ENCODE assay signal across 8 mouse cellular contexts in the genomic region with DNA sequence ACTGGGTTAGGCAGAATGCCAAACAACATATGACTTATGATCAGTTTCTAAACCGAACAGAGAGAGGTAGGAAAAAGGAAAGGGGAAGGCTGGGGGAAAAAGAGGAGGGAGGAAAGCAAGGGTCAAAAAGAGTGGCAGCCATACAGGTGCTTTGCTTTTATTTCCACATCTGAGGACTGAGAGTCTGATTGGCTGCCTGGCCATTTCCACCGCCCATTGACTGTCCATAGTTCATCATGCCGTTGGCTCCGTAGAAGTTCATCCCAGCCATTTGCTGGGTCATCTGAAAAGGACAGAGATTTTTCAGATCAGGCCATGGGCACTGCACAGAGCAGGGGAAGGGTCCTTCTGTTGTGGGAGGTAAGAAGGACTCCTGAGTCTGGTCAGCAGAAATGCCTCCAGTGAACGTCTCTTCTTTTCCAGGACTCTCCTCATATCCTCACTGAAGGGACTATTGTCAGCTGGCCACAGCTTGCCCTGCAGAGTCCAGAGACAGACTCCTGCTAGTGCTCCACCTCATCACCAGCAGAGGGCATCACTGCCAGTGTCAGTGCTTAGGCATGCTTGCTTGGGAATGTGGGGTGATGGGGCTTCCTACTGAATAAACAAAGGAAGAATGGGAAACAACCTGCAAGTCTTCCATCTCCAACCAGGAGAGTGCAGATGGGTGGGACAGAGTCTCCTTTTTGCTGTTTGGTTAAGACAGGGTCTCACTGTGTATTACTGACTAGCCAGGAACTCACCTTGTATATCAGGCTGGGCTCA. TPM values are rescaled to one million over a fixed set of nuclear protein-coding genes. Genes with fewer than 3 reads are reported as not detected.
DNase-seq lines count a peak whose midpoint lies in the region; ATAC-seq and TF ChIP-seq lines count a peak whose summit lies in the region.

No protein-coding gene starts in this region.

- no peak overlapping the region for H3K4me3 ChIP-seq in heart, postnatal 0 days (ENCODE audit: low read depth, low read length)
- H3K4me3 ChIP-seq in C2C12 (ENCODE audit: insufficient read depth, poor library complexity, severe bottlenecking): no peak overlapping the region
- H3K4me3 ChIP-seq in limb, embryonic 14.5 days (replicated peaks; ENCODE audit: low read length): no peak overlapping the region

- H3K4me2 ChIP-seq in heart, postnatal 0 days (ENCODE audit: low read depth, low read length): no peak overlapping the region
- H3K4me2 ChIP-seq in limb, embryonic 14.5 days (replicated peaks; ENCODE audit: low read depth, low read length, severe bottlenecking): no peak overlapping the region

- no peak for TF ChIP-seq POLR2A in limb, embryonic 14.5 days (IDR thresholded peaks at IDR 0.05; ENCODE audit: borderline replicate concordance, extremely low read depth, insufficient read depth, insufficient read length)

- H3K27ac ChIP-seq in heart, postnatal 0 days (ENCODE audit: low read depth): no peak overlapping the region
- no peak overlapping the region for H3K27ac ChIP-seq in limb, embryonic 14.5 days (replicated peaks; ENCODE audit: low read depth, low read length)

- H3K27me3 ChIP-seq in heart, postnatal 0 days (ENCODE audit: control insufficient read depth, insufficient read depth, low read length): no peaks in the 10 kb centered on the region
- H3K27me3 ChIP-seq in C2C12 (ENCODE audit: control insufficient read depth, insufficient read depth, insufficient read length): no peaks in the 10 kb centered on the region
- no peaks in the 10 kb centered on the region for H3K27me3 ChIP-seq in limb, embryonic 14.5 days (ENCODE audit: control insufficient read depth, insufficient read depth, low read length)

- no peak for TF ChIP-seq EP300 in heart, postnatal 0 days (IDR thresholded peaks at IDR 0.05; ENCODE audit: low read depth)

- no peaks in the 10 kb centered on the region for H3K4me1 ChIP-seq in heart, postnatal 0 days (ENCODE audit: control insufficient read depth, insufficient read depth)
- no peaks in the 10 kb centered on the region for H3K4me1 ChIP-seq in limb, embryonic 14.5 days (ENCODE audit: control insufficient read depth, insufficient read depth, low read length)

- DNase-seq in heart, postnatal 0 days (ENCODE audit: low spot score): no peak
- DNase-seq in heart, adult 8-10 months (ENCODE audit: low spot score): no peak
- peak; percentile 69 for DNase-seq in ZHBTc4 (ENCODE audit: low read depth, low spot score)
- DNase-seq in limb, embryonic 14.5 days (ENCODE audit: low spot score): peak; percentile 7
- DNase-seq in urinary bladder, postnatal 14 days (ENCODE audit: low spot score): no peak

- no peaks in the 10 kb centered on the region for H3K79me3 ChIP-seq in C2C12 (ENCODE audit: low read depth)

- no peaks in the 10 kb centered on the region for H3K9me3 ChIP-seq in heart, postnatal 0 days (replicated peaks; ENCODE audit: control insufficient read depth, low read length)
- H3K9me3 ChIP-seq in limb, embryonic 14.5 days (ENCODE audit: control insufficient read depth, low read length): no peaks in the 10 kb centered on the region

- peaks cover 60% of the 10 kb centered on the region for H3K36me3 ChIP-seq in heart, postnatal 0 days (replicated peaks; ENCODE audit: control insufficient read depth, insufficient read depth, low read length)
- peaks cover 32% of the 10 kb centered on the region for H3K36me3 ChIP-seq in C2C12 (ENCODE audit: control insufficient read depth, insufficient read depth)
- H3K36me3 ChIP-seq in limb, embryonic 14.5 days (ENCODE audit: control insufficient read depth, insufficient read depth, low read length): peaks cover 54% of the 10 kb centered on the region

- no peaks in the 10 kb centered on the region for H3K79me2 ChIP-seq in C2C12 (ENCODE audit: control insufficient read depth, insufficient read depth)

- no peak overlapping the region for H3ac ChIP-seq in C2C12 (ENCODE audit: control insufficient read depth, insufficient read length, low read depth)

- no peak overlapping the region for H3K9ac ChIP-seq in heart, postnatal 0 days (replicated peaks; ENCODE audit: low read depth, low read length)
- no peak overlapping the region for H3K9ac ChIP-seq in limb, embryonic 14.5 days (ENCODE audit: low read depth, low read length, severe bottlenecking)

- TF ChIP-seq CTCF in heart, postnatal 0 days (IDR thresholded peaks at IDR 0.05; ENCODE audit: low read depth): peak; percentile 58
- TF ChIP-seq CTCF in C2C12 (IDR thresholded peaks at IDR 0.05; ENCODE audit: control insufficient read depth, insufficient read depth, insufficient read length): peak; percentile 43

- peak; percentile 24; the same call in 1 of the 2 replicates for ATAC-seq in heart, postnatal 0 days (ENCODE audit: insufficient read depth, low read depth)
- ATAC-seq in erythroid progenitor cell, adult 5-6 weeks (replicated peaks; ENCODE audit: low FRiP score, poor library complexity, severe bottlenecking): 0 out of 2 replicates have a peak, but pooled peaks have one; percentile 50
- no peak for ATAC-seq in limb, embryonic 14.5 days (ENCODE audit: low FRiP score, low read depth)
- ATAC-seq in neutrophil, adult 5-6 weeks (ENCODE audit: extremely low read depth, insufficient number of reproducible peaks, low FRiP score, poor library complexity, severe bottlenecking): 0 out of 2 replicates have a peak, but pooled peaks have one; percentile 28

- WGBS in heart, postnatal 0 days: 83% methylated on average over 5 of the region's 5 CpGs
- WGBS in limb, embryonic 14.5 days: 90% methylated on average over 5 of the region's 5 CpGs

TF ChIP-seq in C2C12, 6 proteins besides CTCF, POLR2A, EP300 and RAD21:
- TF ChIP-seq MYOD1 (IDR thresholded peaks at IDR 0.05; ENCODE audit: control insufficient read depth, insufficient read length, low read depth) (no peak), USF1 (IDR thresholded peaks at IDR 0.05; ENCODE audit: low read depth) (no peak), CEBPB (IDR thresholded peaks at IDR 0.05; ENCODE audit: low read depth) (no peak), MYOG (IDR thresholded peaks at IDR 0.05; ENCODE audit: control insufficient read depth, extremely low read depth, insufficient read length) (no peak), FOSL1 (IDR thresholded peaks at IDR 0.05; ENCODE audit: insufficient read depth, low read length, poor library complexity, severe bottlenecking) (no peak), MAX (IDR thresholded peaks at IDR 0.05) (no peak)

RNA-seq across cellular contexts. Expression of a gene that starts 18.1 kb away (rescaled TPM):
- total RNA-seq in heart, postnatal 0 days (2014; rRNA removed; ENCODE audit: low replicate concordance): 2.0 and 5.5 TPM in 2 replicates
- 3.8 and 4.2 TPM in 2 replicates for polyA plus RNA-seq in heart, postnatal 0 days (2015; fragmentation: Nextera tagmentation; extraction: Ambion mirVana)
- 1 to 10 TPM in 2 of 4 experiments, under 1 TPM in 2; 0.69 to 1.7 (median 1.2) TPM for total RNA-seq in heart, adult 8-10 months (2022)
- 1.1 TPM for polyA plus RNA-seq in C2C12 (2012; fragmentation: generic; extraction: Trizol)
- total RNA-seq in erythroid progenitor cell, adult 5-6 weeks (2015; ENCODE audit: low replicate concordance): not detected in 2 replicates
- not detected in 2 replicates for total RNA-seq in erythroid progenitor cell, adult 5-6 weeks (2017; ENCODE audit: low replicate concordance)
- 5.5 and 6.0 TPM in 2 replicates for polyA plus RNA-seq in limb, embryonic 14.5 days (2012; rRNA removed)
- 7.5 and 8.7 TPM in 2 replicates for polyA plus RNA-seq in limb, embryonic 14.5 days (2014; fragmentation: Nextera tagmentation; extraction: Ambion mirVana)
- total RNA-seq in neutrophil, adult 5-6 weeks (2017): 4.8 and 10.3 TPM in 2 replicates

RNA-seq across cellular contexts. Expression of a gene that starts 44.7 kb away (rescaled TPM):
- total RNA-seq in heart, postnatal 0 days (2014; rRNA removed; ENCODE audit: low replicate concordance): 0.80 and 1.2 TPM in 2 replicates
- 5.7 and 6.1 TPM in 2 replicates for polyA plus RNA-seq in heart, postnatal 0 days (2015; fragmentation: Nextera tagmentation; extraction: Ambion mirVana)
- 1 to 10 TPM; 2.6 to 3.4 (median 2.9) TPM for total RNA-seq in heart, adult 8-10 months (2022)
- polyA plus RNA-seq in C2C12 (2012; fragmentation: generic; extraction: Trizol): 14.1 TPM
- total RNA-seq in erythroid progenitor cell, adult 5-6 weeks (2015; ENCODE audit: low replicate concordance): 9.4 and 10.1 TPM in 2 replicates
- total RNA-seq in erythroid progenitor cell, adult 5-6 weeks (2017; ENCODE audit: low replicate concordance): 3.5 and 4.2 TPM in 2 replicates
- 19.5 and 25.4 TPM in 2 replicates for polyA plus RNA-seq in limb, embryonic 14.5 days (2012; rRNA removed)
- polyA plus RNA-seq in limb, embryonic 14.5 days (2014; fragmentation: Nextera tagmentation; extraction: Ambion mirVana): 24.8 and 25.2 TPM in 2 replicates
- total RNA-seq in neutrophil, adult 5-6 weeks (2017): 10.8 and 16.9 TPM in 2 replicates

RNA-seq across cellular contexts. Expression of a gene that starts 47.5 kb away (rescaled TPM):
- 18.9 and 20.9 TPM in 2 replicates for total RNA-seq in heart, postnatal 0 days (2014; rRNA removed; ENCODE audit: low replicate concordance)
- polyA plus RNA-seq in heart, postnatal 0 days (2015; fragmentation: Nextera tagmentation; extraction: Ambion mirVana): 6.9 and 7.5 TPM in 2 replicates
- 10 to 100 TPM; 39.1 to 57.5 (median 49.1) TPM for total RNA-seq in heart, adult 8-10 months (2022)
- polyA plus RNA-seq in C2C12 (2012; fragmentation: generic; extraction: Trizol): 34.3 TPM
- 44.0 and 57.3 TPM in 2 replicates for total RNA-seq in erythroid progenitor cell, adult 5-6 weeks (2015; ENCODE audit: low replicate concordance)
- total RNA-seq in erythroid progenitor cell, adult 5-6 weeks (2017; ENCODE audit: low replicate concordance): 28.8 and 31.5 TPM in 2 replicates
- 19.8 and 21.7 TPM in 2 replicates for polyA plus RNA-seq in limb, embryonic 14.5 days (2012; rRNA removed)
- polyA plus RNA-seq in limb, embryonic 14.5 days (2014; fragmentation: Nextera tagmentation; extraction: Ambion mirVana): 17.3 and 19.7 TPM in 2 replicates
- total RNA-seq in neutrophil, adult 5-6 weeks (2017): 209 and 239 TPM in 2 replicates

Comparison
In these comparisons a context has a peak if more than half of its experiments do, and no peak if none do; other contexts are left out.
1. DNase-seq: peak in ZHBTc4 (single experiment) and limb, embryonic 14.5 days (single experiment); none in heart, postnatal 0 days (single experiment), heart, adult 8-10 months (single experiment) and urinary bladder, postnatal 14 days (single experiment).